Comparison of ENCODE assay signal across 9 mouse cellular contexts in genomic region chr5:19227791-19228331, GRCm38 (mm10). TPM values are rescaled to one million over a fixed set of nuclear protein-coding genes. Genes with fewer than 3 reads are reported as not detected.
DNase-seq lines count a peak whose midpoint lies in the region; ATAC-seq lines count a peak whose summit lies in the region.
"Had no signal": no experiment of that assay in that cellular context is flagged by ENCODE, and none has a peak within 500 bp of the region (broad histone marks: within the 10 kb centered on the region; RNA-seq: fewer than 3 reads in every experiment).

No protein-coding gene starts in this region.

- no peaks in the 10 kb centered on the region for H3K9me3 ChIP-seq in embryonic facial prominence, embryonic 13.5 days
- no peaks in the 10 kb centered on the region for H3K9me3 ChIP-seq in limb, embryonic 12.5 days
- H3K9me3 ChIP-seq in midbrain, embryonic 16.5 days (replicated peaks; ENCODE audit: control insufficient read depth, low read length, poor library complexity, severe bottlenecking) = no peaks in the 10 kb centered on the region

- H3K4me3 ChIP-seq in embryonic facial prominence, embryonic 13.5 days = peak overlapping the region; percentile 74
- peak overlapping the region; percentile 63 for H3K4me3 ChIP-seq in limb, embryonic 12.5 days (replicated peaks)
- H3K4me3 ChIP-seq in midbrain, embryonic 16.5 days (ENCODE audit: low read depth, low read length) = peak overlapping the region; percentile 79
- H3K4me3 ChIP-seq: myocyte had no signal

- no peak overlapping the region for H3K27ac ChIP-seq in embryonic facial prominence, embryonic 13.5 days
- H3K27ac ChIP-seq in limb, embryonic 12.5 days = no peak overlapping the region
- no peak overlapping the region; the same call in 1 of the 2 replicates for H3K27ac ChIP-seq in midbrain, embryonic 16.5 days (ENCODE audit: low read length)

- peak; percentile 77 for DNase-seq in adrenal gland, postnatal 10 days
- peak; percentile 68 to 71 for DNase-seq in heart, adult 9 months (ENCODE audit: low spot score in 2 of 2)
- DNase-seq in kidney, adult 8-10 months = peak; percentile 69 to 78
- peak; percentile 43 for DNase-seq in telencephalon, adult 2 months (ENCODE audit: low read depth, low spot score)
- no peak for DNase-seq in spleen, postnatal 14 days (ENCODE audit: low spot score in 2 of 2)

- no peaks in the 10 kb centered on the region for H3K36me3 ChIP-seq in embryonic facial prominence, embryonic 13.5 days
- H3K36me3 ChIP-seq in limb, embryonic 12.5 days = no peaks in the 10 kb centered on the region
- H3K36me3 ChIP-seq in midbrain, embryonic 16.5 days (ENCODE audit: control insufficient read depth, insufficient read depth, low read length) = no peaks in the 10 kb centered on the region

- H3K27me3 ChIP-seq in embryonic facial prominence, embryonic 13.5 days = peaks cover 12% of the 10 kb centered on the region
- H3K27me3 ChIP-seq in limb, embryonic 12.5 days = peaks cover 14% of the 10 kb centered on the region
- no peaks in the 10 kb centered on the region for H3K27me3 ChIP-seq in midbrain, embryonic 16.5 days (ENCODE audit: control insufficient read depth, insufficient read depth, low read depth, low read length)

- WGBS in embryonic facial prominence, embryonic 13.5 days = under 1% methylated on average over 14 of the region's 14 CpGs
- WGBS in limb, embryonic 12.5 days = under 1% methylated on average over 14 of the region's 14 CpGs
- WGBS in midbrain, embryonic 16.5 days = 0% methylated on average over 14 of the region's 14 CpGs

- H3K4me1 ChIP-seq in embryonic facial prominence, embryonic 13.5 days = peaks cover 22% of the 10 kb centered on the region
- H3K4me1 ChIP-seq in limb, embryonic 12.5 days (replicated peaks) = peaks cover 19% of the 10 kb centered on the region
- H3K4me1 ChIP-seq in midbrain, embryonic 16.5 days (ENCODE audit: control insufficient read depth, insufficient read depth, low read length) = peaks cover 11% of the 10 kb centered on the region

- no peak for ATAC-seq in embryonic facial prominence, embryonic 13.5 days (ENCODE audit: insufficient number of reproducible peaks, insufficient read depth, low FRiP score, low TSS enrichment, low read depth)
- no peak; the same call in 1 of the 2 replicates for ATAC-seq in limb, embryonic 12.5 days (ENCODE audit: insufficient number of reproducible peaks, insufficient read depth, low FRiP score, low TSS enrichment, low read depth)
- no peak; the same call in 1 of the 2 replicates for ATAC-seq in midbrain, embryonic 16.5 days

- H3K9ac ChIP-seq in embryonic facial prominence, embryonic 13.5 days = peak overlapping the region; percentile 85
- H3K9ac ChIP-seq in limb, embryonic 12.5 days (replicated peaks) = peak overlapping the region; percentile 70
- H3K9ac ChIP-seq in midbrain, embryonic 16.5 days (ENCODE audit: low read depth, low read length) = peak overlapping the region; percentile 80

- H3K4me2 ChIP-seq in embryonic facial prominence, embryonic 13.5 days = peak overlapping the region; percentile 97
- H3K4me2 ChIP-seq in limb, embryonic 12.5 days = peak overlapping the region; percentile 96
- peak overlapping the region; percentile 98 for H3K4me2 ChIP-seq in midbrain, embryonic 16.5 days (ENCODE audit: low read length)

RNA-seq across cellular contexts. Expression of gene Magi2, which starts 1.0 kb away (rescaled TPM):
- 1 to 10 TPM; 4.7 to 6.1 TPM for total RNA-seq in adrenal gland, postnatal 10 days (2021)
- polyA plus RNA-seq in embryonic facial prominence, embryonic 13.5 days (2015; fragmentation: Nextera tagmentation; extraction: Ambion mirVana) = 9.7 and 10.8 TPM in 2 replicates
- polyA plus RNA-seq in limb, embryonic 12.5 days (2016; fragmentation: Nextera tagmentation; extraction: Ambion mirVana) = 4.8 and 7.0 TPM in 2 replicates
- polyA plus RNA-seq in midbrain, embryonic 16.5 days (2015; fragmentation: Nextera tagmentation; extraction: Ambion mirVana) = 33.0 and 35.5 TPM in 2 replicates

Comparison
In these comparisons a context has a peak if more than half of its experiments do, and no peak if none do; other contexts are left out.
1. DNase-seq: peak in adrenal gland, postnatal 10 days (single experiment), heart, adult 9 months (2 of 2), kidney, adult 8-10 months (2 of 2) and telencephalon, adult 2 months (single experiment); none in spleen, postnatal 14 days (0 of 2).
2. Peak in every context shown above with its lines, with median percentiles within 50 percentile points of each other: H3K4me2 ChIP-seq, H3K4me3 ChIP-seq and H3K9ac ChIP-seq.